Mouse (Mus musculus) adrenal gland (tissue): Measurements from ENCODE around the gene Hadha.

Source experiments
- intact Hi-C: fragments of 180-260 bp; cut with DNase I; formaldehyde crosslinking; loops from one replicate; pipeline ENCODE4 v1.15.1; 2025
- long read RNA-seq, 2 experiments: library from polyadenylated mRNA; unstranded; transcript quantifications; one replicate each; pipeline ENCODE4 v2.0.0; 2020; ENCODE audit warnings: borderline replicate concordance in 1 of 2; ENCODE audit not compliant: insufficient replicate concordance in 1 of 2

Gene Hadha
- long read RNA-seq, experiment 1, full-length matches to known transcripts = 74 of 108 reads
- long read RNA-seq, experiment 1, partial matches to known transcripts = 26 of 108 reads
- long read RNA-seq, experiment 1, other reads (novel, unspliced or antisense) = 8 of 108 reads
- long read RNA-seq, experiment 2, full-length matches to known transcripts = 77 of 123 reads
- long read RNA-seq, experiment 2, partial matches to known transcripts = 39 of 123 reads
- long read RNA-seq, experiment 2, other reads (novel, unspliced or antisense) = 7 of 123 reads

GRCm38 (mm10) chr5:30154474-30155394, at the start of gene Hadha, which contains the start of gene Hadhb:
Gene Hadha (minus strand): TSS chr5:30155162.
Gene Hadhb (plus strand): TSS chr5:30155248.
- intact Hi-C loops = no loop called here

GRCm38 (mm10) chr5:30204441-30204840, 49.5 kb upstream of the Hadha start:
- intact Hi-C loops = no loop called here

DNA sequence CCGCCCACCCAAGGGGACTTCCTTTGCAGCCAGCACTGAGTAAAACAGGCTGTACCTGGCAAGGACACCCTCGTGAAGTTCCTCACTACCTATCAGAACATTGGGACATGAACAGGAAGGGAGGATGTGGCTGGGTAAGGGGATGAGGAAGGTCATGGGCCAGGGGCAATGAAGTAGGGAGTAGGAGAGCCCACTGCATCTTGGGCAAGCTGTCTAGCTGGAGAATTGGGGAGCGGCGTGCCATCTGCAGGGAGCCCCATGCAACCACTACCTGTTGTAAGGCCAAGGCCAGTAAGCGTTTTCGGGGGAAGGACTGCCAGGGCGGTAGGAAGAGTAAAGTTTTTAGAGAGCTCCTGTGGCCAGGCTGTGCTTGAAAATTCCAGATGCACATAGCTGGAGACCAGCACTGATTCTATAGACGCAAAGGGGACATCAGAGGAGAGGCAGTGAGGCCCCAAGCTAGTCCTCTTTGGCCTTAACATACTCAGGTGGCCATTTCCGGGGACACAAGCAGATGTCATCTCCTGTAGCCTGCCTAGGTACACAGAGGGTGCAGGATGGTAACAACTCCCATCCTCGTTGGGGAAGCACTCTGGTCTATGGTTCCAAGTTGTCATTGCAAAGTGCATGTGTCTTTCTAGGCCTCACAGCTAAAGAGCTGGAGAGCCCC, 48.4 kb upstream of the Hadha start:
- intact Hi-C loops = no loop called here

DNA sequence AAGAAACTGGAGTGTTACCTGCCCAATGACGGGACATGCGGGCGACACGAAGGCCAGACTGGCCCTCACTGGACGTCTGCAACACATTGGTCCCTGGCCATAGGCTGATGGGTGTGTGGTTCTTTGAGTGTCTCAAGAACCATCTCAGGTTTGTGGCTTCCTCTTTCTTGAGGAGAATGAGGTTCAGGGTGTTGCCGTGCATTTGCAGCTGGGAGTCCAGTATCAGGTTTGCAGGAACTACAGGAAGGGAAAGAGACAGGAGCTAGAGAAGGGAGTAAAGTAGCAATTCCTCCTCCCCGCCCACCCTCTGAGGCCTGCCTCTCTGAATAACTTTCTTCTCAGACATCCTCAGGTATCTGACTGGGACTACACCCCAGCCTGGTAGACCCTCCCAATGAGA, 47.3 kb upstream of the Hadha start:
- intact Hi-C loops = no loop called here

DNA sequence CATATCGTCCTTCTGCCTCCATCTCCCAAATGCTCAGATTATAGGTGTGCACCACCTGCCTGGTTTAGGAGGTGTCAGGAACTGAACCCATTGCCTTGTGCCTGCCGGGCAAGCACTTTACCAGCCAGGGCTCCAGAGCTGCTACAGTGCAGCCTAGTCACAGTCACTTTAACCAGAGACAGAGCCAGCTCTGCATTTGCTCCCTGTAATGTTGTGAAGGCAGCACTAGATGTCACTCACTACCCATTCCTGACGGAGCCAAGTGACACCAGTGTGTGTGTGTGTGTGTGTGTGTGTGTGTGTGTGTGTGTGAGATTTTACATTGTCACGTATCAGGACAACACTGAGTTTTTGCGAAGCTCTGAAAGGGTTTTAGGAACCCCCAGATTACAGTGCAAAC, 46.6 kb upstream of the Hadha start:
- intact Hi-C loops = no loop called here

- intact Hi-C loops = loop anchor here (5.0 kb wide), 1 partner anchor 86 kb away; no protein-coding TSS in a partner anchor
Measured at GRCm38 (mm10) chr5:30198257-30198656, 43.3 kb upstream of the Hadha start.

- intact Hi-C loops = loop anchor here (5.0 kb wide), 1 partner anchor 83 kb away; no protein-coding TSS in a partner anchor
Measured at GRCm38 (mm10) chr5:30195340-30195739, 40.4 kb upstream of the Hadha start.

DNA sequence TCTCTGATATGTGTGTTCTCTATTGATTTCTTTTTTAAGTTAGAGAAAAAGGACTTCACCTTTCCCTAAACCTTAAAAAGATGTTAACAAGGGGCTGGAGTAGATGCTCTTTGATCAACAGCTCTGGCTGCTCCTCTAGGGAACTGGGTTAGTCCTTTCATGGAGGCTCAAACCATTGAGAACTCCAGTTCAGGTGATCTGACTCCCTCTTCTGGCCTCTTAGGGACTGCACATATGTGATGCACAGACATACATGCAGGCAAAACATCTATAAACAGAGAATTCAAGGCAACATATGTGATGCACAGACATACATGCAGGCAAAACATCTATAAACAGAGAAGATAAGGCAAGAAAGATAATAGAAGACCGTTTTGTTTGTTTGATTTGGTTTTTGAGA, 37.5 kb upstream of the Hadha start:
- intact Hi-C loops = no loop called here

DNA sequence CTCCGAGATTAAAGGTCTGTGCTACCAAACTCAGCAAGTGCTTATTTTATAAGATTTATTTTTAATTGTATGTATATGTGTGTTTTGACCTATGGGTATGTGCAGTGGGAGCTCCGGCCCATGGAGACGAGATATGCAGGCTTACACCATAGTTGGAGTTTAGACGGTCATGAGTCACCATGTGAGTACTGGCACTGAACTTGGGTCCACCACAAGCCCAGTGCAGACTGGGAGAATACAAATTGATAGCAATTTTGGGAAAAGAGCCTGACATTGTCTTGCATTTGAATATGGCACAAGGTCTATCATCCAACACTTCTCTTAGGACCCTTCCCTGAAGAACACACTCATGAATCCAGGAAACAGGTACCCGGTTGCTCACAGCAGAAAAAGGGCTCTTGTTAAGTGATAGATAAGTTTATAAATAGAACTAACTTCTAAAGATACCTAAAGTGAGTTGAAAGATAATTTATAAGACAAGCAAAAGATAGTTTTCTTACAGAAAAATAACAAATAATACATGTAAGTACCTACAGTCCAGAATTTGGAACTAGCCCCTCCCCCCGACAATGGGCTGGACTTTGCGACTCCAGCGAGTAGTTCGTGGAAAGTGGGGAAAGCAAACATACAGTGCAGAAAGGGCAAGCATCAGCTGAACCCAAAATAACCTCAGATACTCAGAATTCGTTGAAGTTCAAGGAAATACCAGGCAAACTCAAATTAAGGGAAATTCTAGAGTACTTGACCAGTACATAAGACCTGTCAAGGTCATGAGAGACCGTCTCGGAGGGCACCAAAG, 32.9 kb upstream of the Hadha start:
- intact Hi-C loops = no loop called here

DNA sequence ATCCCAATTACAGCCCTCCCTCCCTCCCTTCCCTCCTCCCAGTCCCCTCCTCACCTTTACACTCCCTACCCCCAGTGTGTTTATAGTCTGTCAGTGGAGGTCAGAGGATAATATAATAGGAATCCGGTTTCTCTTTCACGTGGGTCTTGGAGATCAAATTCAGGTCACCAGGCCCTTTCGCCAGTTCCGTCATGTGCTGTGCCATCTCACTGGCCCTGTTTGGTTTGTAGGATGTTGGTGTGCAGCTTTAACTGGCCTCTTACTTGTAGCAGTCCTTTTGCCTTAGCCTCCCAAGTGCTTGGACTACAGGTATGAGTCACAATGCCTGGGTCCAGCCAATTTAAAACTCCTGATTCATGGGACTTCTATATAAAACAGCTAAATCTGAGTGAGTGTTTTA, 20.8 kb upstream of the Hadha start:
- intact Hi-C loops = no loop called here

GRCm38 (mm10) chr5:30172931-30173692, 18.1 kb upstream of the Hadha start:
- intact Hi-C loops = no loop called here

DNA sequence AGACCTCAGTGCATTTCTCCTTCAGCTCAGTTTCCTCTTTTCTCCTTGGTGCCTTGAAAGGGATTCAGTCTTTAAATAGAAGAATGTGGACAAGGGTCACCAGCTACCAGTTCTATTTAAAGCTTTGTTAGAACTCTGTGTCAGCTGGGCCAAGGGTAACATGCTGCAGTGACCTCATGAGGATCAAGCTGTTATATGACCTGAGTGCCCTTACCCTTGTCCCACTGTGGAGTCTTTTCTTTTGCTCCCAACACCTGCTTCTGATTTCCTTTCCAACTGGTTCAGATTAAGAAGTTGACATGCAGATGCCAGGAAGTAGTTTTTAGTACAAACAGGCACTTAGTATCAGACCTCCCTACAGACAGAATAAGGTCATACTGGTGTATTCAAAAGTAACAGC, 17.2 kb upstream of the Hadha start:
- intact Hi-C loops = no loop called here

DNA sequence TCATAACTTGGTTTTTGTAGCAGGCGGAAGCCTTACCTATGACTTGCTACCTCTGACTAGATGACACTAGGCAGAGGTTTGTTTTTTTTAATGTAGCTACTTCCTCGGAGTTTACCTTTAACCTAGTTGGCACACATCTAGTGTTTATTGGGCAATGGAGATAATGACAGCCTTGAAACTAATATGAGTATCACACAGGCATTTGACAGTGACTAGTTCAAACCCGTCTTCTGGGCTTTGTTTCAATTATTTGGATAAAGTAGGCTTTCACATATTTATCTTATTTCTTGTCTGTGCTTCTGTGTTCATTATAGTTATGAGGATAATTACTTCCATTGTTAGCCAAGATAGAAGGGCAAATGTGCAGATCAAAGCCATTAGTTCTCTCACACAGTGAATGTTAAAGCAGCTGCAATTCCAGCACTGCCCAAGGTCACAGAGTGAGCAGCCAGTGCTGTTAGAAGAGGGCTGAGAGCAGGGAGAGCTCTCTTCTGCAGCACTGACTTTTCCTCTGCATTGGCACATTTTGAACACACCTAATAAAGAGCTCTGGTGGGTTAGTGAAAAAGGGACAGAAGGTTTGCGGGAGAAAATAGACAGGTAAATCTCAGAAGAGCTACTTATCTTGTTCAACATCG, 15.5 kb upstream of the Hadha start:
- intact Hi-C loops = no loop called here

GRCm38 (mm10) chr5:30165234-30165946, 10.4 kb upstream of the Hadha start:
- intact Hi-C loops = no loop called here

DNA sequence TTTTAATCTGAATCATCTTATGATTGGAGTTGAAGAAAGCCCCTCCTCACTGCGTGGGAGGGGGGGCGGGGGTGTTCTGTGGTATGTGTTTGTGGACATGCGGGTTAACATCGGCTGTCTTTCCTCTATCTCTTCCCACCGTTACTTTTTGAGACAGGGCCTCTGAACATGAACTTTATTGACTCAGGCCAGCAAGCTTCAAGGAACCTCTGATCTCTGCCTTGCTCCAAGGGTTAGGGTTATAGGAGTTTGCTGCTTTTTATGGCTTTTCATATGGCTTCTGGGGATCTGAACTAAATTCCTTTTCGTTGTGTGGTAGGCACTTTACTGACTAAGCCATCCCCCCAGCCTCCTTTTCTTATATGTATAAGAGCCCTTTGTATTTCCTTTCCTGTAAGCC, 7.4 kb upstream of the Hadha start:
- intact Hi-C loops = no loop called here

GRCm38 (mm10) chr5:30161836-30162235, 6.9 kb upstream of the Hadha start:
- intact Hi-C loops = no loop called here

- intact Hi-C loops = no loop called here
Measured at GRCm38 (mm10) chr5:30159601-30160000, 4.6 kb upstream of the Hadha start.

- intact Hi-C loops = no loop called here
Measured at GRCm38 (mm10) chr5:30155821-30156629, 1.1 kb upstream of the Hadha start.
